Mouse (Mus musculus) kidney, postnatal 4 days (tissue): ENCODE data around the gene Zfp113.

Experiments
- DNase-seq, 2 experiments: peaks; one replicate each; pipeline ENCODE4 v3.0.0; 2021; ENCODE audit warnings: mixed read lengths in 2 of 2

Zfp113 gene

GRCm38 (mm10) chr5:138155443-138155976 is at the start of gene Zfp113:
Zfp113 (minus strand) TSS chr5:138155744.
- peak; percentile 89 to 92 for DNase-seq

DNA sequence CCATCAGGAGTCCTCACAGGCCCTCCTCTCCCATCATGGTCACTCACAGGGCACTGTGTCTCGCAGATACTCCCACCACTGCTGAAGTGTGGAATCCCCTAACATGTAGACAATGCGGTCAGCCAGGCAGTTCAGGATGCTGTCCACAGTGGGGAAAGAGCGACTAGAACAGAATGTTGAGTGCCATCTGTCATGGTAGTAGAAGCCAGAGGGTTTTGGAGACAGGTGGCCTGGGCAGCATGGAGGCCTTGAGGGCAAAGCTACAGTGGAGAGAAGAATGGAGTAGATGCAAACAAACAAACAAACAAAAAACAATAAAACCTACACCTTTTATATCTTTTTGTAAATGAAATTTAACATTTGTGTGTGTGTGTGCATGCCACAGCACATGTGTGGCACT is 46.5 kb upstream of the Zfp113 start:
- DNase-seq = no peak

DNA sequence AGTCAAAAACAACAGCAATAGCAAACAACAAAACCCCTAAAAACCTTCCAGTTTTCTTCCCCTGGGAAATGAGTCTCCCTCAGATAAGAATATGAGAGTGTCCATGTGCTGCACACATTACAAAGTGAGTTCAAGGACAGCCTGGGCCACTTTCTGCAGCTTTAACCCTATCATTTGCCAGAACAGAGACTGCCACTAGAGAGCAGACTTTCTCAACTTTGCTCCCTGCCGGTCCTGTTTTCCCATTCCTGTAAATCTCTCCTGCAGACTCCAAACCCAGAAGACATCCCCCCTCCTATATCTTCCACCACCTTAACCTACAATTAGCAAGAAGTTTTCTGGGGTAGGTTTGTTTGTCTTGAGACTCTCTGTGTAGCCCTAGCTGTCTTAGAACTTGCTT is 44.0 kb upstream of the Zfp113 start:
- DNase-seq = peak in 1 of 2 experiments; percentile 25

DNA sequence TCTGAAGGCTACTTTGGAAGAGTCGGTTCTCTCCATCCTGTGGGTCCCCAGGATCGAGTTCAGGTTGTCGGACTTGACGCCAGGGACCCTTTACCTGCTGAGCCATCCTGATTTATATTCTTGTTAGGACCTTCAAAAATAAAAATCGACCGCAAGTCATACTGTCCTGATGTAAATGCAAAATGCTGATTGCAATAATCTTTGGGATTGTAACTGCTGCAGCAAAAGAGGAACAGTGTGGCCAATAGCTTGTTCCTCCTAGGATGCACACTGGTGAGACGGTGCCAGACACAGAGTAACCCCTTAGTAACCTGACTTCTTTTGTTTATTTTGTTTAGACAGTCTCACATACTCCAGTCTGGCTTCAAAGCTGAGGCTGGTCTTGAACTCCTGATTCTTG is 39.9 kb upstream of the Zfp113 start:
- no peak for DNase-seq

DNA sequence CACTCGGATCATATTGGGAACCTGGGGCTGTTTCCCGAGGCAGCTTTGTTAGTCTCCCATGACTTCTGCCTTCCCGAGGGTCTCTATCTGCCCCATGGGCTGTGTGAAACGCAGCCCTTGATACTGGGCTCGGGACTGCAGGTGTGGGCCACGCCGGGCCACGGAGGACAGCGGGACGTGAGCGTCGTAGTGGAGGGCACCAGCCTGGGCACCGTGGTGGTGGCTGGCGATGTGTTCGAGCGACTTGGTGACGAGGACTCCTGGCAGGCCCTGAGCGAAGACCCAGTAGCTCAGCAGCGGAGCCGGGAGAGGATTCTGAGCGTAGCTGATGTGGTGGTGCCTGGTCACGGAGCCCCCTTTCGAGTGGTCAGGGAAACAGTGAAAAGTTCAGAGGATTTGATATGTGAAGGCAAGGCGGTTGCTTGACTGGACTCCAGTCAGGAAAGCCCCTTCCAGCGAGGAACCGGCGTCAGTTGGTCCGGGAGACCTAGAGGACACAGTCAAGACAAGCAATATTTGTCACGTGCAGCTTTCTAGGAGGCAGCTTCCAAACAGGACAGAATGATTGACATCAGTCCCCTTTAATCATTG is 39.3 kb upstream of the Zfp113 start:
- DNase-seq = peak; percentile 56 to 72

- DNase-seq = peak; percentile 89 to 91
Observed at GRCm38 (mm10) chr5:138193771-138194727, 38.5 kb upstream of the Zfp113 start, which contains the start of gene Mblac1. Mblac1 (plus strand) TSS chr5:138194314.

DNA sequence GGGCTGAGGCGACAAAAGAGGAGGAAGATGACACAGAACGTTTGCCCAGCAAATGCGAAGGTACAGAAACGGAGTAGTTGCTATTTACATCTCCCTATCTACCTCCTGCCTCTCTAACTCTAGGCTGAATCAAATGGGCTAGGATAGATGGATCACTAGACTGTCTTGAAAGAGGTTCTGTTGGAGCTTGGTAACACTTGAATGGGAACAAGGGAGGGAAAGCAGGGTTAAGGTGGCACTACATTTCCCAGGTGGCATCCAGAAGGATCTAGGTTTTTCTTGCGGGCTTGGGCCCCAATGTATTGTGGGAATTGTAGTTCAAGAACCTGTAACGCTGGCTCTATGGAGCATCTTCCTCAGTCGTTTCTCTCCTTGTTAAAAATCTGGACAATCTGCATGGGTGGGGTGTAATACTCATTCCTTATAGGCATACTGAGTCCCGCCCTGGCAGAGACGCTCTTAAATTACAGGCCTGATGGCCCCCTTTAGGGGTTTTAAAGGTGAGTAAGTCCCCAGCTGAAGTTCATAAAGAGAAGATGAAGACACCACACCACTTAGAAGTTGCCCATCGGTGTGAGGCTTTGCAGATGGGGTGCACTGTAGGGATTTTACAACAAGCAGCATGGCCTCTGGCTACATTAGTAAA is 32.2 kb upstream of the Zfp113 start:
- DNase-seq = peak; percentile 65 to 78

DNA sequence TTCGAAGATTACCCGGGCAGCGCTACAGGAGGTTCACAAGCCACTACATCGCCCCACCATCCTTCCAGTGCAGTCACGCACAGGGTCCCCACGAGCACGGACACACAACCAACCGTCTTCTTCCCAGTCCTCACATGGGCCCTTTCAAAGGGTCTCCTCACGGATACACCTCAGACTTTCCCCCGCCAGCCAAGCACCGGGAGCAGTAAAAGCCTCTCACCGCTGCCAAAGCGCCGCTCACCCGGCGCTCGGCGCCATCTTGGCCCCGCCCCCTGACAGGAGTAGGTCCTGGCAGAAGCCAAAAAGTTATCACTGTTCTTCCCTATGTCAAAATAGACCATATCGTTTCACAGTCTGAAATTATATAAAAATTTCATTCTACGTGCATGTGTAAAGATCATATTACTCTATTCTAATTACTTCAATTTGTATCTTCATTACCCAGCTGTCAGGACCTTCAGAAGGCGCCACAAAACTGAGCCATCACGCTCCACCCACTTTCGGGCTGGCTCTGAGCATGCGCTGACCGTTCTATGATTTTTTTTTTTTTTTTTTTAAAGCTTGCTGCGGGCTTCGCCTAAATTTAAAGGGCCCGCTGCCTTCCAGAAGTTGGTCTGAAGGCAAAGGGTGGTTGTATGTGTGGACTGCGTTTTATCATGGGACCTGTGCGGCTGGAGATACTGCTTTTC is 31.6 kb upstream of the Zfp113 start, which contains the start of the genes Taf6 and Cnpy4:
TSS of gene Taf6 (minus strand) at position 502 of the 689 bp plus-strand sequence.
TSS of gene Cnpy4 (plus strand) at position 536 of the 689 bp plus-strand sequence.
- DNase-seq = peak; percentile 87 to 92

DNA sequence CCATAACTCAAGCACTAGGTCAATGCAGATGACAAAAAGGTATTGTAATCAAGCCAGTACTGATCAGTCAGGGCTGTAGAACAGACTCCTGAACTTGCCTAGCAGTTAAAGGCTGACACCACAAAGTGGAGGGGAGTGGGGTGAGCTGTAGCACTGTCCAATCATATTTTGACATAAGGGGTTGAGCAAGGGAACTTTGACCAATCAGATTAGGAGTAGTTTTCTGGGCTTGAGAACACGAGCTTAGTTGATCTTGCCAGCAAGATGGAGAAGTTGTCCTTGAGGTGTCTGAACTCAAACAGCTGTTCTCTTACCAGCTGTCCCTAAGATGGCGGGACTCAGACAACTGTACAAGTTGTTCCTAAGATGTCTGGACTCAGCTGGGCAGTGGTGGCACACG is 17.7 kb upstream of the Zfp113 start:
- no peak for DNase-seq

GRCm38 (mm10) chr5:138171695-138172491 is 16.3 kb upstream of the Zfp113 start, which contains the start of the genes Ap4m1 and Mcm7:
Ap4m1 (plus strand) TSS chr5:138172002.
Mcm7 (minus strand) TSS chr5:138172422.
- DNase-seq = peak; percentile 98

DNA sequence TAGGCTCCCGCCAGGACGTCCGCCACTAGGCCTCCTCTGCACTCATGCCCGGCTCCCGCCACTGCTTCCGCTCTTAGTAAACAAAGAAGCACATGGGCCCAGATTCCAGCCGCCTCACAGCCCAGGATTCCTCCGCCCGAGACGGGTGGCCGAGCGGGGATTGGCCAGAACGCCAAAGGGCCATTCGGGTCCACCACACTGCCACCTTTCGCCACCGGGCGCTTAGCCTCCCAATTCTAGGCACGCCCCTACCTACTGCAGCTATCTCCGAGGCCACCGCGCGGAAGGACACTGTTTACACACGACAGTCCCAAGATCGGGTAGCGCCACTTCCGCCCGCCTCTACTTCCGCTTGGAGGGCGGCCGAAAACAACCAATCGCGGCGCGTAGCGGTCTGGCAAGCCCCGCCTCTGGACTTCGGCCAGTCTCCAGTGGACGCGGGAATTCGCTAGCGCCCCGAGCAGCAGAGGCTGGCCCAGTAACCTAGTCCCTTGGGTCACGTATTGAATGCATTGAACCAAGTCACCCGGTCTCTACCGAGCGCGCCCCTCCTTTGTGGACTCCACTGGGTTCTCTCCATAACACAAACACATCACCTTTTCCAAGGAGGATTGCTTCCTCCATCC is 15.5 kb upstream of the Zfp113 start:
- DNase-seq = peak; percentile 98 to 99

DNA sequence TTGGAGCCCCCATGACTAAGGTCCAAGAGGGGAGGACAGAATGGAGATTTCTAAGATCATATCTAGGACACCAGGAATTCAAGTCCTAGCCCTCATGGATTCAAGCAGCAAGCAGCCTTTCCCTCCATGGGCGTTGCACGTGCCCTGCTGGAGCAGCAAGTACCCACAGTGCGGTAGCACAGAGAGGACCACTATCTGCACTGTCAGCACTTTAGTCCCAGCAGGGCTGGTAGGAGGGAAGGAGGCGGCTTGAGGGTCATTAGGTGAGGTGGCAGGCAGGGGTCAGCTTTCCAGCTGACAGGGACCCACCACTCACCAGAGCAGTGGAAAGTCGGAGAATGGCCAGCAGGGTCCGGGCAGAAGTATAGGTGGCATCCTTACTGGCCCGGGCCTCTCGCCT is 10.1 kb upstream of the Zfp113 start:
- DNase-seq = no peak

DNA sequence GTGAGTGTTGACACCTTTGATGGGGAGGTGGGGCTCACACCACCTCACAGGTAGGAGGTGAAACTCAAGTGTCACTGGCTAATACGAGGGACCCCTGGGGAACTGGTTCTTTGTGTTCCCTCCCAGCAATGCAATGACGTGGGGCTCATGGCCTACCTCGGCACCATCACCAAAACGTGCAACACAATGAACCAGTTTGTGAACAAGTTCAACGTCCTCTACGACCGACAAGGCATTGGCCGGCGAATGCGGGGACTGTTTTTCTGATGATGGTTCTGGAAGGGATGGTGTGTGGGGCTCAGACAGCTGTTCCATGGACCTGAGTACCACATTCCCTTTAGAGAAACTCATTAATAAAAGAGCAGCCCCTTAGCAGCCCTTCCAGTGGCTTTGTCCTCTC is 8.1 kb upstream of the Zfp113 start:
- DNase-seq = no peak

GRCm38 (mm10) chr5:138163046-138163445 is 7.5 kb upstream of the Zfp113 start:
- DNase-seq = no peak

DNA sequence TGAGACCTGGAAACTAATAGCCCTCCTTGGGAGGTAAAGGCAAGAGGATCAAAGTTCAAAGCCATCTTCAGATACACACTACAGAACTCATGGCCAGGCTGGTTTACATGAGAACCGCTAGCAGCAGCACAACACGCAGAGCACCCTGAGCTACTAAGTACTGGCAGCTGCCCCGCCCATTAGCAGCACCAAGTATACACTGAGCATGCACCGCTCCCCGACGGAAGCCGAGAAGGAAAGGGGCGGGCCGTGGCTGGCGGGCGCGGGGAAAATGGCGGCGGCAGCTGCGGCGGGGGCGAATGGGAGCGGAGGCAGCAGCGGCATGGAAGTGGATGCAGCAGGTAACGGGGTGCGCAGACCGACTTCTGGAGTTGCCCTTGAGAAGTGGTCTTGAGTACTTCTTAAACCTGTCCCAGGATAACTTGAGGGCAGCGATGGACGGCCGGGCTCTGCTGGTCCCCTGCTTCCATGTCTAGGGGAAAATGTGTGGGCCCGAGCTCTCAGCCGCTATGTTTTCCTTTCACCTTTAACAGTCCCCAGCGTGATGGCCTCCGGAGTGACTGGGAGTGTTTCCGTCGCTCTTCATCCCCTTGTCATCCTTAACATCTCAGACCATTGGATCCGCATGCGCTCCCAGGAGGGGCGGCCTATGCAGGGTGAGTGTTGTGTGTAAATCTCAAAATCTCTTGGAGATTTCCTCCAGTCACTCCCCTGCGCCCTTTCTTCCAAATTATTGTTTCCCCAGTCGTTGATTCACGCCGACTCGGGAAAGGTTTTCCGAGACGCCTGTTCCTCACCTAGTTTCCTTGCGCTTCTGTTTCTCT is 5.5 kb upstream of the Zfp113 start, which contains the start of gene Cops6:
TSS of gene Cops6 (plus strand) at position 230 of the 824 bp plus-strand sequence.
- peak; percentile 96 to 97 for DNase-seq

- DNase-seq = no peak
Observed at GRCm38 (mm10) chr5:138160224-138160762, 4.7 kb upstream of the Zfp113 start.

DNA sequence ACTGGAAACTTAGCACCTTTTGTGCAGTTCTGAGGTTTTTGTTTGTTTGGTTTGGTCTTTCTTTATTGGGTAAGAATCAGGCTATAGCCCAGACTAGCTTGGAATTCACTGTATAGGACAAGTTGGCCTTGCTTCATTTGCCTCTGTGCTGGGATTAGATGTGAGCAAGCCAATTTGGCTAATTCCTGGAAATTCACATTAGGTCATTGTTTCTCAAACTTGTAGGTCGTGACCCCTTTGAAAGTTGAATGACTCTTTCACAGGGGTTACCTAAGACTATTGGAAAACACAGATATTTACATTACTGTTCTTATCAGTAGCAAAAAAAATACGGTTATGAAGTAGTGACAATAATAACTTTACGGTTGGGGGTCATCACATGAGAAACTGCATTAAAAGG is 1.2 kb downstream of the Zfp113 start:
- no peak for DNase-seq

DNA sequence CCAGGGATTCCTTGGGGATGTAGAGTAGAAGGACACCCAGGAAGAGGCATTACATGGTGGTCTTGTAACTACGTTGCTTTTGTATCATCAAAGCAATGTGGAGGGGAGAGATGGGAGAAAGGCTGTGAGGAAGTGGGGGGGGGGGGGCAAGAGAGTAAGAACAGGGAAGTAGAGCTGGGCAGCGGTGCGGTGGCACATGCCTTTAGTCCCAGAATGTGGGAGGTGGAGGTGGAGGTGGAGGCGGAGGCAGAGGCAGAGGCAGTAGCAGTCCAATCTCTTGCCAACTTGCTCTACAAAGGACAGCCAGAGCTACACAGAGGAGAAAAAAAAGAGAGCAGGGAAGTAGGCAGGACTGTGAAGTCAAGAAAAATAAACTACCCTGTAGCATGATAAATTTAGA is 17.0 kb downstream of the Zfp113 start:
- no peak for DNase-seq

GRCm38 (mm10) chr5:138137935-138138549 is 17.5 kb downstream of the Zfp113 start:
- peak; percentile 16 to 45 for DNase-seq
